Mouse (Mus musculus): ENCODE measurements around the gene Lrrc7.

GRCm38 (mm10) chr3:158252576-158252975, 309.4 kb downstream of the Lrrc7 start:
- no peak for TF ChIP-seq ZC3H11A (IDR thresholded peaks at IDR 0.05; ENCODE audit: borderline replicate concordance, low read depth, low read length)
- no peak for TF ChIP-seq MAFK (IDR thresholded peaks at IDR 0.05; ENCODE audit: insufficient read depth, low read depth, low read length)
- no peak for TF ChIP-seq ZNF384 (IDR thresholded peaks at IDR 0.05; ENCODE audit: low read depth, low read length)
- no peak for TF ChIP-seq HCFC1 (IDR thresholded peaks at IDR 0.05; ENCODE audit: borderline replicate concordance, insufficient read depth, low read length)
